Mouse (Mus musculus): Measurements from ENCODE around the gene C1qtnf6. TPM values are rescaled to one million over a fixed set of nuclear protein-coding genes. Genes with fewer than 3 reads are reported as not detected.
A peak's percentile ranks its signal among the peaks of the same experiment; 100 is the strongest.

Gene C1qtnf6
- polyA plus RNA-seq, 1 experiment, result 23.6 TPM

DNA sequence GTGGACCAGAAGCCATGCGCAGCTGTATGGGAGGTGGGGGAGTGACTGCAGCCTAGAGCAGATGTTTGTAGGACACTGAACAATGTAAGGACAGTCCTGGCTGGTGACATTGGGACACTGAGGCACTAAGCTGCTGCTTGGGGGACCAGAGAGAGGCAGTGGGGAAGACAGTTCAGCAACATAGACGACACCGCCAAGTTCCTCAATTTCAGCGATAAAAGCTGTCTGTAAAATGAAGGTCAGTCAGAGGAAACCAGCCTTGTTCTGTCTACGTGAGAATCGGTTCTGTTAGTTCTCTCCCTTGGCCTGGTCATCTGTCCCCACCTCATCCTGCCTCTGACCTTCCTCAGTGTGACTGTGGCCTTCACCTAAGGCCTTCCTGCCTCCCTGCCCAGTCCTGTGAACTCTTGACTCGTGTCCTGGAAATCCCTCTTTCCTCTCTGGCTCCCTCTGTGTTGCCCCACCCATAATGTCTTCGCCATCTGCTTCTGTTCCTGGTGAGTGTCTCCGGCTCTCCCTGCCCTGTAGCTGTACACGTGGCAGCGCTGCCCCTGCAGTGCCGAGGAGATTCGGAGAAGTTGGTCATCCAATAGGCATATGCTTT is 11.0 kb downstream of the C1qtnf6 start:
- H3K4me3 ChIP-seq (ENCODE audit: extremely low read depth, insufficient read depth, insufficient read length), result no peak overlapping the region
- no peaks in the 10 kb centered on the region for H3K36me3 ChIP-seq (ENCODE audit: control insufficient read depth, insufficient read depth, low read length)
- H3K27ac ChIP-seq (ENCODE audit: insufficient read depth, low read length), result 0 out of 2 replicates have a peak overlapping the region, but pooled peaks have one; percentile 40
- peaks cover 13% of the 10 kb centered on the region for H3K4me1 ChIP-seq (ENCODE audit: control insufficient read depth, insufficient read depth, insufficient read length)
- no peak for DNase-seq (ENCODE audit: low read depth in 1 of 2, low spot score in 2 of 2)
- no peak for TF ChIP-seq CTCF (IDR thresholded peaks at IDR 0.05; ENCODE audit: extremely low read depth, insufficient read depth, insufficient read length, insufficient replicate concordance)
- TF ChIP-seq POLR2A (IDR thresholded peaks at IDR 0.05; ENCODE audit: low read depth, low read length), result no peak
- WGBS, result 54% methylated on average over 13 of the region's 13 CpGs
- H3K27me3 ChIP-seq (ENCODE audit: control insufficient read depth, insufficient read depth, low read length), result no peaks in the 10 kb centered on the region

DNA sequence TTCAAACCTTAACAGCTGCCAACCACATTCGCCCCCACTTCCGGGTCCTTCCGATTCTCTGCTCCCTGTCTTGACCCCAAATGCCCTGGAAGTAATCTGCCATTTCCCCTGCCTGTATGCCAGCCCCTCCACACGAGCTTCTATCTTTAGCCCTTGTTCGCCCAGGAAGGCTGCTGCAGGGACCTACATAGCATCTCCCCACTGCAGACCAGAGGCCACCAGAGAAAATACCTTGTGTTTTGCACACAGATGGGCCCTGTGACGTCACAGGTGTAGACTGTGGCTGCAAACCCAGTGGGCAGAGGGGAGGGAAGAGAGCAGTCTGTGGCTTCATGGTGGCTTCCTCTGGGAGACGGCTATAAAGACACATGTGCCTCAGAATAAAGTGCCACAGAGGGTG is 13.0 kb downstream of the C1qtnf6 start:
- H3K4me1 ChIP-seq (ENCODE audit: control insufficient read depth, insufficient read depth, insufficient read length), result peaks cover 16% of the 10 kb centered on the region
- H3K4me3 ChIP-seq (ENCODE audit: extremely low read depth, insufficient read depth, insufficient read length), result no peak overlapping the region
- no peak for TF ChIP-seq CTCF (IDR thresholded peaks at IDR 0.05; ENCODE audit: extremely low read depth, insufficient read depth, insufficient read length, insufficient replicate concordance)
- no peak for DNase-seq (ENCODE audit: low read depth in 1 of 2, low spot score in 2 of 2)
- H3K27ac ChIP-seq (ENCODE audit: insufficient read depth, low read length), result no peak overlapping the region
- no peaks in the 10 kb centered on the region for H3K27me3 ChIP-seq (ENCODE audit: control insufficient read depth, insufficient read depth, low read length)
- WGBS, result 28% methylated on average over 7 of the region's 7 CpGs
- no peaks in the 10 kb centered on the region for H3K36me3 ChIP-seq (ENCODE audit: control insufficient read depth, insufficient read depth, low read length)

DNA sequence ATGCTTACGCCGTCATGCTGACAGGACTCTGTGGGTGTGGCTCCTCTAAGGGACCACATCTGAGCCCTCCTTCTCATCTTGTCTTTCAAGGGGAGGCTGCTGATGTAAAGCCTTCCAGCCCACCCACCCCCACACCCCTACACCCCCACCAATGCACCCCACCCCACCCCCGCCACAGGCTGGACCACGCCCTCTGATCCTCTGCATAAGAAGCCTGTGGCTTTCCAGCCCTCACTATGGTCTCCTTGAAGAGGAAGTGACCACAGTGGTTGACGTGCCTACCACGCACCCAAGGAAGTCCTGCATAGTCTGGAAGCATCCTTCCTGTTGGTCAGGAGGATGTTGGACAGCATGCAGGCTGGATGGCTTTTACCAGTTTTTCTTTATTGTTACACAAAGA is 15.5 kb downstream of the C1qtnf6 start:
- Histone ChIP-seq H3K4me3 (ENCODE audit: extremely low read depth, insufficient read depth, insufficient read length) (no peak overlapping the region), H3K27me3 (ENCODE audit: control insufficient read depth, insufficient read depth, low read length) (no peaks in the 10 kb centered on the region), H3K36me3 (ENCODE audit: control insufficient read depth, insufficient read depth, low read length) (no peaks in the 10 kb centered on the region), H3K4me1 (ENCODE audit: control insufficient read depth, insufficient read depth, insufficient read length) (peaks cover 19% of the 10 kb centered on the region), H3K27ac (ENCODE audit: insufficient read depth, low read length) (no peak overlapping the region)
- DNase-seq (ENCODE audit: low read depth in 1 of 2, low spot score in 2 of 2), result no peak
- 43% methylated on average over 6 of the region's 6 CpGs for WGBS
- TF ChIP-seq POLR2A (IDR thresholded peaks at IDR 0.05; ENCODE audit: low read depth, low read length) (no peak), CTCF (IDR thresholded peaks at IDR 0.05; ENCODE audit: extremely low read depth, insufficient read depth, insufficient read length, insufficient replicate concordance) (no peak)

DNA sequence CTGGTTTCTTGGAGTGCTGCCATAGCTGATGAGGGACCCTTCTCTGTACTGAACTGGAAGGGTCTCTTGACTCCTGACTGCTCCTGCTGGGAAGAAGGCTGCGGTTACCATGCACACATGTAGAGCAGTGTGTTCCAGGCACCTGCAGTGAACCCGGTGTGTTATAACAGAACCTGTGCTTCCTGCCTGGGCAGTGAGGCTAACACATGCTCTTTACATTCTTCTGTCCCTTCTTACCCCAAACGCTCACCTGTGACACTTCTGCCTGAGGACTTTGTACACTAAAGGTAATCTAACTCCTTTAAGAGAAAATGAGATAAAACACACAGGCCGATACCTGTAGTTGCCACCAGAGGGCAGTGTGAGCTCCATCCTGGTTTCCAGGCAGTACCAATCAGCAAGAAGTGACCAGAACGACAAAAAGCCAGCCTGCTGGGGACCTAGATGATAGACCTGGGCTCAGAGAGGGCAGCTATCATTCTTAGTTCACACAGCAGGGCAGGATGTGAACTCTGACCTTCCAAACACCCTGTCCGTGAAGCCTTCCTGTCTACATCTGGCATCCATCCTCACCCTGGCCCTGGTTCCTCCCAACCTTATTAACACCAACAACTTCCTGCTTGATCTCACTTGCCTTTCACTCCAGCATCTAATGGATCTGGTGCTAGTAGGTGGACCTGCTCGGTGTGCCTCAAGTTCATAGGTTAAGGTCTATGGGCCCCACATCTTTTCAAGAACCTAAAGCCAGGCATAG is 16.6 kb downstream of the C1qtnf6 start:
- Histone ChIP-seq H3K4me3 (ENCODE audit: extremely low read depth, insufficient read depth, insufficient read length) (no peak overlapping the region), H3K4me1 (ENCODE audit: control insufficient read depth, insufficient read depth, insufficient read length) (peaks cover 23% of the 10 kb centered on the region; the same call in 1 of the 2 replicates), H3K36me3 (ENCODE audit: control insufficient read depth, insufficient read depth, low read length) (no peaks in the 10 kb centered on the region), H3K27ac (ENCODE audit: insufficient read depth, low read length) (peak overlapping the region; percentile 2; the same call in 1 of the 2 replicates), H3K27me3 (ENCODE audit: control insufficient read depth, insufficient read depth, low read length) (no peaks in the 10 kb centered on the region)
- peak; percentile 53 to 65 for DNase-seq (ENCODE audit: low read depth in 1 of 2, low spot score in 2 of 2)
- no peak for TF ChIP-seq POLR2A (IDR thresholded peaks at IDR 0.05; ENCODE audit: low read depth, low read length)
- TF ChIP-seq CTCF (IDR thresholded peaks at IDR 0.05; ENCODE audit: extremely low read depth, insufficient read depth, insufficient read length, insufficient replicate concordance), result peak; percentile 75; the same call in 1 of the 2 replicates
- 35% methylated on average over 7 of the region's 7 CpGs for WGBS

DNA sequence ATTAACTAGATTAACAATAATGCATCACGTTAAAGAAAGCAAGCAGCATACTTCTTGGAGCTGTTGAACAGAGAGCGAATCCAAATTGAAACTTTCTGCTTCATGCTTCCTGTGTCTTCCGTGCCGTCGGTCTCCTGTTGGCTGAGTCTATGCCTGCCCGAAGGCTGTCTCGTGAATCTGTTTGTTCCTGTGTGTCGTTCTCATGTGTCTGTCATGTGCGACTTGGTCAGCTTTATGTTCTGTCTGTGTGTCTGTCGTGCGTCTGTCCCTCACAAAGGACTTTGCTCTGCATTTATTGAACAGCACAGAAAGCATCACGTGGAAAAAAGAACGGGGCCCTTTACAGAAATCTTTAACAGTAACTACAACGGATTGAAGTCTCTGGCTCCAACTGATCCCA is 18.2 kb downstream of the C1qtnf6 start:
- H3K27ac ChIP-seq (ENCODE audit: insufficient read depth, low read length), result peak overlapping the region; percentile 30; the same call in 1 of the 2 replicates
- TF ChIP-seq POLR2A (IDR thresholded peaks at IDR 0.05; ENCODE audit: low read depth, low read length) (no peak), CTCF (IDR thresholded peaks at IDR 0.05; ENCODE audit: extremely low read depth, insufficient read depth, insufficient read length, insufficient replicate concordance) (no peak)
- no peak for DNase-seq (ENCODE audit: low read depth in 1 of 2, low spot score in 2 of 2)
- no peak overlapping the region for H3K4me3 ChIP-seq (ENCODE audit: extremely low read depth, insufficient read depth, insufficient read length)
- H3K4me1 ChIP-seq (ENCODE audit: control insufficient read depth, insufficient read depth, insufficient read length), result peaks cover 19% of the 10 kb centered on the region; the same call in 1 of the 2 replicates
- no peaks in the 10 kb centered on the region for H3K36me3 ChIP-seq (ENCODE audit: control insufficient read depth, insufficient read depth, low read length)
- no peaks in the 10 kb centered on the region for H3K27me3 ChIP-seq (ENCODE audit: control insufficient read depth, insufficient read depth, low read length)
- WGBS, result 85% methylated on average over 14 of the region's 14 CpGs

DNA sequence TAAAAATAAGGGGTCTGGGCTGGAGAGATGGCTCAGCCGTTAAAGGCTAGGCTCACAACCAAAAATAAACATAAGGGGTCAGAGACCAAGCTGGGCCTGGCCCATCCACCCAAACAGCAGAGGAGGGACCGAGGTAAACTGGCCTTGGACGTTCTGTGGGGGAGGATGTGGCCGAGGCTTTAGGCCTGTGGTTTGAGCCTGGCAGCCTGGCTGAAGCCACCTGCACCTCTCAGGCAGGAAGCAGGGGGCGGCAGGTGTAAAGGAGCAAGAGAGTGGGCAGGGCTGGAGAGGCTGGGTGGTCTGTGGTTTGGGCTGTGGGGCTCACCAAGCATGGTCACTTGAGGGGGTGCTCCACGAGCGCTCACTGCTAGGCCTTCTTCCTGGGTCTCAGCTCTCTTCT is 19.3 kb downstream of the C1qtnf6 start:
- H3K4me1 ChIP-seq (ENCODE audit: control insufficient read depth, insufficient read depth, insufficient read length), result peaks cover 14% of the 10 kb centered on the region; the same call in 1 of the 2 replicates
- no peak for TF ChIP-seq CTCF (IDR thresholded peaks at IDR 0.05; ENCODE audit: extremely low read depth, insufficient read depth, insufficient read length, insufficient replicate concordance)
- TF ChIP-seq POLR2A (IDR thresholded peaks at IDR 0.05; ENCODE audit: low read depth, low read length), result no peak

DNA sequence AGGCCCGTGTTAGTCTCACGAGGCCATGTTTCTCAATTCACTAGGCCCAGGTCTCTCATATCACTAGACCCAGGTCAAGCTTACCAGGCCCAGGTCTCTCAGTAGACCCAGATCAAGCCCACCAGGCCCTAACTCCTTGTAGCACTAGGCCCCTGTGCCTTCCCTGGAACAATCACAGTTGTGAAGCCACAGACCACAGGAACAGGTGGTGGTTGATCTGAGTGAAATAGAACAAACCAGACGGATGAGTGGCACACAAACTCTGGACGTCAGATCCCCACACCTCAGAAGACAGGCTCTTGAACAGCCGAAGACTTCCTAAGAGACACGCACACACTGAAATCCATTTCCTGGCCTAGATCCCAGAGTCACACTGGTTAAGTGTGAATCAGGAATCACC is 20.5 kb downstream of the C1qtnf6 start:
- Histone ChIP-seq H3K4me3 (ENCODE audit: extremely low read depth, insufficient read depth, insufficient read length) (no peak overlapping the region), H3K36me3 (ENCODE audit: control insufficient read depth, insufficient read depth, low read length) (no peaks in the 10 kb centered on the region), H3K27me3 (ENCODE audit: control insufficient read depth, insufficient read depth, low read length) (no peaks in the 10 kb centered on the region), H3K27ac (ENCODE audit: insufficient read depth, low read length) (peak overlapping the region; percentile 42), H3K4me1 (ENCODE audit: control insufficient read depth, insufficient read depth, insufficient read length) (peaks cover 14% of the 10 kb centered on the region; the same call in 1 of the 2 replicates)
- 56% methylated on average over 6 of the region's 6 CpGs for WGBS
- no peak for DNase-seq (ENCODE audit: low read depth in 1 of 2, low spot score in 2 of 2)
- TF ChIP-seq POLR2A (IDR thresholded peaks at IDR 0.05; ENCODE audit: low read depth, low read length), result no peak
- TF ChIP-seq CTCF (IDR thresholded peaks at IDR 0.05; ENCODE audit: extremely low read depth, insufficient read depth, insufficient read length, insufficient replicate concordance), result no peak

More for the DNA sequence above, 19.3 kb downstream of the C1qtnf6 start:
- Histone ChIP-seq H3K27ac (ENCODE audit: insufficient read depth, low read length) (0 out of 2 replicates have a peak overlapping the region, but pooled peaks have one; percentile 25), H3K27me3 (ENCODE audit: control insufficient read depth, insufficient read depth, low read length) (no peaks in the 10 kb centered on the region), H3K36me3 (ENCODE audit: control insufficient read depth, insufficient read depth, low read length) (no peaks in the 10 kb centered on the region), H3K4me3 (ENCODE audit: extremely low read depth, insufficient read depth, insufficient read length) (no peak overlapping the region)
- no peak for DNase-seq (ENCODE audit: low read depth in 1 of 2, low spot score in 2 of 2)
- WGBS, result 29% methylated on average over 7 of the region's 7 CpGs

Measured in spleen, adult 2 months (tissue).